Mouse (Mus musculus): ENCODE measurements around the gene Ppp1r15b. TPM values are rescaled to one million over a fixed set of nuclear protein-coding genes. Genes with fewer than 3 reads are reported as not detected.

Gene Ppp1r15b
- total and polyA plus RNA-seq, 3 experiments = 33.1 to 47.6 (median 47.5) TPM

- peaks cover 94% of the 10 kb centered on the region for H3K27me3 ChIP-seq (replicated peaks)
- no peak overlapping the region for H3K4me3 ChIP-seq (replicated peaks in 1 of 3; ENCODE audit: low read depth in 2 of 3, low read length in 2 of 3, poor library complexity in 1 of 3)
- no peak for DNase-seq (ENCODE audit: extremely low read depth)
- peaks cover 4 to 15% of the 10 kb centered on the region in 2 experiments; a peak in 3 of 4 replicates for H3K4me1 ChIP-seq (ENCODE audit: control insufficient read depth in 1 of 2, insufficient read depth in 2 of 2)
- no peak overlapping the region for H3K27ac ChIP-seq (ENCODE audit: insufficient read depth, low read depth)
- no peak overlapping the region for H3K9ac ChIP-seq (ENCODE audit: insufficient read depth, low read depth)
- TF ChIP-seq CHD2 (IDR thresholded peaks at IDR 0.05; ENCODE audit: low read length) (no peak), ETS1 (conservative IDR thresholded peaks at IDR 0.05; ENCODE audit: low read depth, low read length) (no peak), PAX5 (IDR thresholded peaks at IDR 0.05; ENCODE audit: low read length) (no peak), E2F4 (IDR thresholded peaks at IDR 0.05; ENCODE audit: insufficient replicate concordance, low read depth, low read length) (no peak), SIN3A (IDR thresholded peaks at IDR 0.05; ENCODE audit: low read length) (no peak), POLR2A (IDR thresholded peaks at IDR 0.05; ENCODE audit: low read depth, low read length) (no peak), EP300 (IDR thresholded peaks at IDR 0.05; ENCODE audit: low read length) (no peak), ZKSCAN1 (IDR thresholded peaks at IDR 0.05; ENCODE audit: borderline replicate concordance, low read depth, low read length) (no peak), SMC3 (IDR thresholded peaks at IDR 0.05; ENCODE audit: low read depth, low read length) (no peak), MYC (IDR thresholded peaks at IDR 0.05; ENCODE audit: low read depth, low read length) (no peak), MXI1 (IDR thresholded peaks at IDR 0.05; ENCODE audit: low read depth, low read length) (no peak), KAT2A (IDR thresholded peaks at IDR 0.05; ENCODE audit: insufficient replicate concordance, low read length) (no peak), ZNF384 (IDR thresholded peaks at IDR 0.05; ENCODE audit: low read depth, low read length) (no peak), CTCF (conservative IDR thresholded peaks at IDR 0.05 in 1 of 2, IDR thresholded peaks at IDR 0.05 in 1 of 2; ENCODE audit: low read depth in 2 of 2, low read length in 2 of 2) (no peak), TBP (conservative IDR thresholded peaks at IDR 0.05; ENCODE audit: low read depth, low read length) (no peak)
- in situ Hi-C loops (cut with MboI; ENCODE audit: low pct_ligation_motif_present, low pct_unique_long_range_greater_than_20kb, low sequenced_read_pairs) = no loop called here
- H3K36me3 ChIP-seq (replicated peaks in 1 of 2; ENCODE audit: control insufficient read depth in 1 of 2, insufficient read depth in 1 of 2, low read length in 1 of 2) = no peaks in the 10 kb centered on the region
- H3K9me3 ChIP-seq (replicated peaks; ENCODE audit: low read length) = peaks cover 2% of the 10 kb centered on the region
- no peak overlapping the region for H3K4me2 ChIP-seq (ENCODE audit: insufficient read depth, low read depth, poor library complexity, severe bottlenecking)
- H3K79me2 ChIP-seq (replicated peaks; ENCODE audit: control insufficient read depth, extremely low read depth, insufficient read depth, poor library complexity, severe bottlenecking) = no peaks in the 10 kb centered on the region
- dilution Hi-C loops (cut with MboI; ENCODE audit: extremely low pct_ligation_motif_present, extremely low pct_unique_long_range_greater_than_20kb, low sequenced_read_pairs) = no loop called here
Measured at GRCm38 (mm10) chr1:133170196-133170595, 39.3 kb downstream of the Ppp1r15b start.

- in situ Hi-C loops (cut with MboI; ENCODE audit: low pct_ligation_motif_present, low pct_unique_long_range_greater_than_20kb, low sequenced_read_pairs) = no loop called here
- Histone ChIP-seq H3K4me1 (ENCODE audit: control insufficient read depth in 1 of 2, insufficient read depth in 2 of 2) (peaks cover 4 to 14% of the 10 kb centered on the region in 2 experiments; a peak in 3 of 4 replicates), H3K4me2 (ENCODE audit: insufficient read depth, low read depth, poor library complexity, severe bottlenecking) (no peak overlapping the region), H3K9ac (ENCODE audit: insufficient read depth, low read depth) (no peak overlapping the region), H3K36me3 (replicated peaks in 1 of 2; ENCODE audit: control insufficient read depth in 1 of 2, insufficient read depth in 1 of 2, low read length in 1 of 2) (no peaks in the 10 kb centered on the region), H3K9me3 (replicated peaks; ENCODE audit: low read length) (peaks cover 2% of the 10 kb centered on the region), H3K27ac (ENCODE audit: insufficient read depth, low read depth) (no peak overlapping the region), H3K4me3 (replicated peaks in 1 of 3; ENCODE audit: low read depth in 2 of 3, low read length in 2 of 3, poor library complexity in 1 of 3) (no peak overlapping the region), H3K79me2 (replicated peaks; ENCODE audit: control insufficient read depth, extremely low read depth, insufficient read depth, poor library complexity, severe bottlenecking) (no peaks in the 10 kb centered on the region), H3K27me3 (replicated peaks) (peaks cover 97% of the 10 kb centered on the region)
- no peak for DNase-seq (ENCODE audit: extremely low read depth)
- dilution Hi-C loops (cut with MboI; ENCODE audit: extremely low pct_ligation_motif_present, extremely low pct_unique_long_range_greater_than_20kb, low sequenced_read_pairs) = no loop called here
- no peak for TF ChIP-seq MEF2A (IDR thresholded peaks at IDR 0.05; ENCODE audit: borderline replicate concordance, low read depth, low read length)
Measured at GRCm38 (mm10) chr1:133171357-133171756, 40.4 kb downstream of the Ppp1r15b start.

Measured in CH12.LX (cell line).